Mouse (Mus musculus) layer of hippocampus, adult 6 months (tissue): ENCODE results near the gene Miga1. TPM values are rescaled to one million over a fixed set of nuclear protein-coding genes. Genes with fewer than 3 reads are reported as not detected.

Experiments used
- long read RNA-seq, 2 experiments: library from polyadenylated mRNA; unstranded; transcript quantifications; one replicate each; pipeline ENCODE4 v2.0.0; 2019 to 2020
- polyA plus RNA-seq: library from polyadenylated mRNA; unstranded; fragments of <200 nt; fragmentation: Nextera tagmentation; gene quantifications from 2 replicates; pipeline ENCODE4 v1.2.3, GENCODE M21; 2021

Gene Miga1
- polyA plus RNA-seq = 13.9 and 16.0 TPM in 2 replicates
- long read RNA-seq, experiment 1, full-length matches to known transcripts = 24 of 55 reads
- long read RNA-seq, experiment 1, partial matches to known transcripts = 11 of 55 reads
- long read RNA-seq, experiment 1, other reads (novel, unspliced or antisense) = 20 of 55 reads
- long read RNA-seq, experiment 2, full-length matches to known transcripts = 153 of 209 reads
- long read RNA-seq, experiment 2, partial matches to known transcripts = 15 of 209 reads
- long read RNA-seq, experiment 2, other reads (novel, unspliced or antisense) = 41 of 209 reads

GRCm38 (mm10) chr3:152339862-152340557, at the start of gene Miga1:
Gene Miga1 (minus strand): TSS chr3:152340407.

GRCm38 (mm10) chr3:152345732-152346632, 5.8 kb upstream of the Miga1 start, which contains the start of gene Usp33:
Gene Usp33 (plus strand): TSS chr3:152346478.

GRCm38 (mm10) chr3:152266036-152266421, 74.2 kb downstream of the Miga1 start, which contains the start of gene Nexn:
Gene Nexn (minus strand): TSS chr3:152266350.

Other genes starting within 250 kb of the Miga1 start
- 2.2 and 3.2 TPM in 2 replicates for gene Gipc2, start 174.2 kb downstream of the Miga1 start, polyA plus RNA-seq
- gene Dnajb4, start 130.1 kb downstream of the Miga1 start, polyA plus RNA-seq = 42.8 and 45.6 TPM in 2 replicates
- 68.2 and 69.0 TPM in 2 replicates for gene Fubp1, start 130.0 kb downstream of the Miga1 start, polyA plus RNA-seq
- 0.69 and 0.73 TPM in 2 replicates for gene Nexn, start 74.1 kb downstream of the Miga1 start, polyA plus RNA-seq
- gene Usp33, start 6.1 kb upstream of the Miga1 start, polyA plus RNA-seq = 63.3 and 68.0 TPM in 2 replicates
- 5.5 and 8.0 TPM in 2 replicates for gene Zzz3, start 55.1 kb upstream of the Miga1 start, polyA plus RNA-seq